In genomic region chr14:21310530-21310929, GRCm38 (mm10) we compare ENCODE assay signal across 15 mouse cellular contexts.
A peak's percentile ranks its signal among the peaks of the same experiment; 100 is the strongest.
DNase-seq lines count a peak whose midpoint lies in the region; ATAC-seq and TF ChIP-seq lines count a peak whose summit lies in the region.
"Had no signal": no experiment of that assay in that cellular context is flagged by ENCODE, and none has a peak within 500 bp of the region (broad histone marks: within the 10 kb centered on the region; RNA-seq: fewer than 3 reads in every experiment).

No protein-coding gene starts in this region.

- no peak for ATAC-seq in heart, embryonic 11.5 days (replicated peaks; ENCODE audit: insufficient number of reproducible peaks, low FRiP score, low TSS enrichment)
- ATAC-seq: midbrain, embryonic 15.5 days; Patski had no signal

- no peaks in the 10 kb centered on the region; the same call in 1 of the 2 replicates for H3K36me3 ChIP-seq in heart, embryonic 11.5 days (ENCODE audit: control insufficient read depth, insufficient read depth, low read length)
- H3K36me3 ChIP-seq: heart, embryonic 13.5 days; hindbrain, embryonic 12.5 days; midbrain, embryonic 15.5 days had no signal

- no peak overlapping the region for H3K4me3 ChIP-seq in heart, embryonic 11.5 days (ENCODE audit: low read depth, low read length)
- H3K4me3 ChIP-seq: heart, embryonic 13.5 days; hindbrain, embryonic 12.5 days; midbrain, embryonic 15.5 days had no signal

- H3K4me1 ChIP-seq in heart, embryonic 11.5 days (ENCODE audit: control insufficient read depth, insufficient read depth, low read length), result peaks cover 5% of the 10 kb centered on the region
- H3K4me1 ChIP-seq: hindbrain, embryonic 12.5 days; midbrain, embryonic 15.5 days had no signal

- no peak overlapping the region for H3K27ac ChIP-seq in heart, embryonic 11.5 days (ENCODE audit: low read depth, low read length)
- H3K27ac ChIP-seq: heart, embryonic 13.5 days; hindbrain, embryonic 12.5 days; liver, embryonic 14.5 days; midbrain, embryonic 15.5 days had no signal

- DNase-seq in brain, embryonic 14.5 days (ENCODE audit: low read depth), result peak; percentile 67
- DNase-seq in frontal cortex, postnatal 10 days (ENCODE audit: low spot score in 2 of 2), result peak; percentile 30 to 46
- peak; percentile 37 for DNase-seq in layer of hippocampus, postnatal 36 days
- peak; percentile 61 for DNase-seq in right cerebral cortex, adult 18-20 months
- no peak for DNase-seq in gastrocnemius, adult 8-10 months (ENCODE audit: low spot score in 2 of 2)
- DNase-seq in ovary, postnatal 14 days (ENCODE audit: low spot score), result no peak
- DNase-seq: kidney, adult 18-20 months; lung, postnatal 4 days had no signal

- no peak for TF ChIP-seq POLR2A in brain, embryonic 14.5 days (IDR thresholded peaks at IDR 0.05; ENCODE audit: borderline replicate concordance, extremely low read depth, insufficient read depth, insufficient read length, poor library complexity, severe bottlenecking)

- H3K27me3 ChIP-seq in heart, embryonic 11.5 days (ENCODE audit: control insufficient read depth, insufficient read depth, low read length), result no peaks in the 10 kb centered on the region
- H3K27me3 ChIP-seq: CH12.LX; heart, embryonic 13.5 days; hindbrain, embryonic 12.5 days; midbrain, embryonic 15.5 days; Patski had no signal

- 94% methylated on average over 5 of the region's 5 CpGs for WGBS in heart, embryonic 11.5 days (ENCODE audit: insufficient replicate concordance)

- no peak for TF ChIP-seq CTCF in brain, embryonic 14.5 days (IDR thresholded peaks at IDR 0.05; ENCODE audit: borderline replicate concordance, extremely low read depth, insufficient read depth, insufficient read length)

- H3K4me2 ChIP-seq in heart, embryonic 11.5 days, result no peak overlapping the region
- H3K4me2 ChIP-seq: heart, embryonic 13.5 days; hindbrain, embryonic 12.5 days; midbrain, embryonic 15.5 days had no signal

- no peaks in the 10 kb centered on the region for H3K9me3 ChIP-seq in heart, embryonic 11.5 days (replicated peaks; ENCODE audit: control insufficient read depth, low read length)
- H3K9me3 ChIP-seq: heart, embryonic 13.5 days; hindbrain, embryonic 12.5 days; midbrain, embryonic 15.5 days had no signal

- H3K9ac ChIP-seq in heart, embryonic 11.5 days (ENCODE audit: low read depth, low read length), result no peak overlapping the region
- H3K9ac ChIP-seq: heart, embryonic 13.5 days; hindbrain, embryonic 12.5 days; liver, embryonic 14.5 days; midbrain, embryonic 15.5 days had no signal

Comparison
In these comparisons a context has a peak if more than half of its experiments do, and no peak if none do; other contexts are left out.
1. DNase-seq: peak in brain, embryonic 14.5 days (single experiment), frontal cortex, postnatal 10 days (2 of 2), layer of hippocampus, postnatal 36 days (2 of 2) and right cerebral cortex, adult 18-20 months (single experiment); none in gastrocnemius, adult 8-10 months (0 of 2) and ovary, postnatal 14 days (single experiment).